Mouse (Mus musculus) MEL (cell line): ENCODE data around the gene Thsd4.

Experiments used
- CHD1 ChIP-seq: IDR thresholded peaks from 2 replicates; pipeline ENCODE4 v1.6.1; 2012; ENCODE audit warnings: low read depth, mild to moderate bottlenecking, inconsistent platforms, low read length, improper control_type of control experiment
- CTCF ChIP-seq, 3 experiments: IDR thresholded peaks in 2 of 3; conservative IDR thresholded peaks in 1 of 3; 2 replicates each; pipeline ENCODE4 v1.5.1; 2011 to 2012; ENCODE audit warnings: low read length in 3 of 3, low read depth in 2 of 3, mild to moderate bottlenecking in 2 of 3, improper control_type of control experiment in 1 of 3, inconsistent platforms in 1 of 3, mixed read lengths in 1 of 3, moderate library complexity in 1 of 3; ENCODE audit not compliant: control insufficient read depth in 1 of 3, insufficient read depth in 1 of 3, poor library complexity in 1 of 3, severe bottlenecking in 1 of 3
- POLR2A ChIP-seq, 2 experiments: IDR thresholded peaks; 2 replicates each; pipeline ENCODE4 v1.6.1; 2011 to 2012; ENCODE audit warnings: low read length in 2 of 2, mild to moderate bottlenecking in 2 of 2, control low read depth in 1 of 2, improper control_type of control experiment in 1 of 2, low read depth in 1 of 2, moderate library complexity in 1 of 2; ENCODE audit not compliant: control insufficient read depth in 1 of 2, insufficient read depth in 1 of 2, poor library complexity in 1 of 2
- ZKSCAN1 ChIP-seq: IDR thresholded peaks from 2 replicates; pipeline ENCODE4 v1.6.1; 2012; ENCODE audit warnings: low read depth, mild to moderate bottlenecking, inconsistent platforms, low read length, improper control_type of control experiment, moderate library complexity

GRCm38 (mm10) chr9:60458468-60458962 lies 63.3 kb downstream of the Thsd4 start:
- TF ChIP-seq CTCF (IDR thresholded peaks at IDR 0.05 in 2 of 3, conservative IDR thresholded peaks at IDR 0.05 in 1 of 3; ENCODE audit: control insufficient read depth in 1 of 3, insufficient read depth in 1 of 3, low read depth in 2 of 3, low read length in 3 of 3, poor library complexity in 1 of 3, severe bottlenecking in 1 of 3) (no peak), ZKSCAN1 (no peak), POLR2A (IDR thresholded peaks at IDR 0.05; ENCODE audit: control insufficient read depth in 1 of 2, insufficient read depth in 1 of 2, low read depth in 1 of 2, low read length in 2 of 2, poor library complexity in 1 of 2) (no peak), CHD1 (no peak)
